Mouse (Mus musculus) thymus, adult 2 months (tissue): ENCODE data around the gene AC140267.1. TPM values are rescaled to one million over a fixed set of nuclear protein-coding genes. Genes with fewer than 3 reads are reported as not detected.

Source experiments
- DNase-seq: peaks from one replicate; pipeline ENCODE4 v3.0.0; 2021
- H3K27ac ChIP-seq: fragments of 200-500 bp; 2 replicates; pipeline ENCODE4 v1.5.1; 2012; ENCODE audit warnings: low read length, control low read depth; ENCODE audit not compliant: control insufficient read depth, insufficient read depth
- H3K27me3 ChIP-seq: fragments of 200-500 bp; 2 replicates; pipeline ENCODE4 v1.6.1; 2012; ENCODE audit warnings: mild to moderate bottlenecking, low read length, moderate library complexity, mixed read lengths; ENCODE audit not compliant: control insufficient read depth, insufficient read depth
- H3K36me3 ChIP-seq: fragments of 200-500 bp; 2 replicates; pipeline ENCODE4 v1.6.1; 2012; ENCODE audit warnings: mild to moderate bottlenecking, low read length, moderate library complexity; ENCODE audit not compliant: control insufficient read depth, insufficient read depth
- H3K4me1 ChIP-seq: fragments of 200-500 bp; replicated peaks from 2 replicates; pipeline ENCODE4 v1.6.1; 2012; ENCODE audit warnings: low read length; ENCODE audit not compliant: control insufficient read depth, insufficient read depth
- H3K4me3 ChIP-seq: fragments of 200-500 bp; 2 replicates; pipeline ENCODE4 v1.5.1; 2012; ENCODE audit warnings: mild to moderate bottlenecking, low read length, control low read depth, moderate library complexity; ENCODE audit not compliant: control insufficient read depth, insufficient read depth
- CTCF ChIP-seq: fragments of 200-500 bp; IDR thresholded peaks from 2 replicates; pipeline ENCODE4 v1.5.1; 2012; ENCODE audit warnings: mild to moderate bottlenecking, control low read depth, low read length, moderate library complexity, borderline replicate concordance; ENCODE audit not compliant: control insufficient read depth, poor library complexity, insufficient read depth; ENCODE audit errors: extremely low read depth
- POLR2A ChIP-seq: fragments of 200-500 bp; IDR thresholded peaks from 2 replicates; pipeline ENCODE4 v1.6.1; 2012; ENCODE audit warnings: mild to moderate bottlenecking, low read length, control low read depth, moderate library complexity; ENCODE audit not compliant: control insufficient read depth, poor library complexity, insufficient read depth; ENCODE audit errors: extremely low read depth
- WGBS: fragments of 180-500 bp; shearing (Covaris S2); methylation state at CpG from one replicate; pipeline ENCODE4 v1.1.7; 2018; 5-methylcytosine and 5-hydroxymethylcytosine counted together
- polyA plus RNA-seq: library from polyadenylated mRNA; depleted of rRNA; stranded (reverse); fragments of >200 nt; gene quantifications from 2 replicates; pipeline ENCODE4 v1.2.3, GENCODE M21; 2012; rRNA removed

AC140267.1 gene
- polyA plus RNA-seq, 1 experiment, result not detected

DNA sequence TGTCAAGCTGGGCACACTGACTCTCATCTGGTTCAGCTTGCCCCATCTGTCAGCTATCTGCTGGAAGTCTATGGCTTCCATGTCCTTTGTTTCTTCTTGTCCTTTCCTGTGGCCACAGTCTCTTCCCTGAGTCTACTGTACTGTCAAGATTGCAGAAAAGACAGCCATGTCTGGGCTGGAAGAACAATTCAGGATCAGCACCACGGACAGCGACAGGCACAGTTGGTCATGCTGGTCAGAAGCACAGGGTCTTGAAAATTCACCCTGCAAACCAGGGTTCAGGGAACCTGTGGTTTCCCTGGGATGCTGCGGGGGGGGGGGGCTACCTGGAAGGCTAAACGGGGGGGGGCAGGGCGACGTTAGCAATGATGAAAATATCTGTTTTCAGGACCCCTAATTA, 42.0 kb downstream of the AC140267.1 start:
- Histone ChIP-seq H3K27ac (no peak overlapping the region), H3K27me3 (no peaks in the 10 kb centered on the region), H3K36me3 (no peaks in the 10 kb centered on the region), H3K4me3 (no peak overlapping the region), H3K4me1 (no peaks in the 10 kb centered on the region; the same call in 1 of the 2 replicates)
- TF ChIP-seq POLR2A, result no peak
- no peak for TF ChIP-seq CTCF
- DNase-seq, result peak; percentile 50
- WGBS, result 6% methylated on average over 6 of the region's 6 CpGs

DNA sequence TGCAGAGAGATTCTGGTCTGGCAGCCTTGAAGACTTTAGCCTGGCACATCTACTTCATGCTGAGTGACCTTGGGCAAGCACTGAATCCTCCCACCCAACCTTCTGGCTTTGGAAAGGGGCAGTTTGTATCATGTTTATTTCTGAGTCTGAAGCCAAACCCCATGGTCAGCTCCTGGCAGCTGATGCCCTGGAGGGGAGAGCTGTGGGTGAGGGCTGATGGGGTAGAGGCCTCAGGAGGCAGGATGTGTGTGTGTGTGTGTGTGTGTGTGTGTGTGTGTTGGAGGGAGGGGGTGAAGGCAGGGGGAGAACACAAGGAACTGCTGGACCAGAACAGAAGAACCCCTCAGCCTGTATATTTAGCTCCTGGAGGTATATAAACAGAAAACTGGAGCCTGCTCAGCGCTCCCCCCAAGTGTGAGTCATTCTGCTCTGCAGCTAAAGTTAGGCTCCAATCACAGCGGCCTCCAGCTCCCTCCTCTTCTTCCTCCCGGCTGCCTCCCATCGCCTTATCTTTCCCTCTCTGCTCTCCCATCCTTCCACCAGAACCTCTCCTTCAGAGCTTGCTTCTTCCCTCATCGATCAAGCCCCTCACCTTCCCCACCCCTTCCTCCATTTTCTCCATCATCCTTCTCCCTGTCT, 42.6 kb downstream of the AC140267.1 start:
- no peak overlapping the region for H3K27ac ChIP-seq
- no peaks in the 10 kb centered on the region for H3K36me3 ChIP-seq
- no peaks in the 10 kb centered on the region; the same call in 1 of the 2 replicates for H3K4me1 ChIP-seq
- TF ChIP-seq POLR2A (no peak), CTCF (no peak)
- 71% methylated on average over 5 of the region's 5 CpGs for WGBS
- H3K27me3 ChIP-seq, result no peaks in the 10 kb centered on the region
- no peak overlapping the region for H3K4me3 ChIP-seq
- DNase-seq, result no peak

DNA sequence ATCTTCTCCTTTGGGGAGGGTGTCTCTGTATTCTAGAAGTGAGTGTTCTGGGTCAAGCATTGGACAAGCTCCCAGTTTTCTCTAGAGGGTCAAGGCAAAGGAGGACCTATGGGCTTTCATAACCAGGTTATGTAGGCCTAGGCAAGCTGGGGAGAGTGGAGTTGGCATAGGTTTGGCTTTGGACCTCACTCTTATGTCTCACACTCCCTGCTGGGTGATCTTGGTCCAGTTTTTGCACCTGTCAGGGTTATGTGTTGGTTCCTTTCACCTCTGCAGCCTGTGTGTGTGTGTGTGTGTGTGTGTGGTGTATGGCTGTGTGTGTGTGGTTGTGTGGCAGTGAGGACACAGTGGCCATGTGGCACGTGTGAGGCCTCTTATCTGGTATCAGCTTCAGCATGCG, 43.4 kb downstream of the AC140267.1 start:
- no peaks in the 10 kb centered on the region for H3K27me3 ChIP-seq

DNA sequence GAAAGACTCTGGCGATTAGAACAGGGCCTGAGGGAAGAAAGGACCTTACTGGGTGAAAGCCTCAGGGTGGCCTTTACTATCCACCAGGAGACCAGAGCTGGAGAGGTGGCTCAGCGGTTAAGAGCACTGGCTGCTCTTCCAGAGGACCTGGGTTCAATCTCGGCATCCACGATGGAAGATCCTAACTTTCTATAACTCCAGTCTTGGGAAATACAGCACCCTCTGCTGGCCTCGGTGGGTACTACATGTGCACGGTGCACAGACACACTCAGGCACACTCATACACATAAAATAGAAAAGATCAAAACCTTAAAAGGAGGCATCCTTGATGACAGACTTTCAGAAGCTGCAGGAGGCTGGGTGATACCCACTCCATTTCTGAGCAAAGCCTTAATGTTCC, 45.0 kb downstream of the AC140267.1 start:
- Histone ChIP-seq H3K27me3 (peaks cover 6% of the 10 kb centered on the region), H3K36me3 (no peaks in the 10 kb centered on the region), H3K27ac (no peak overlapping the region), H3K4me1 (no peaks in the 10 kb centered on the region; the same call in 1 of the 2 replicates), H3K4me3 (no peak overlapping the region)
- TF ChIP-seq POLR2A (no peak), CTCF (peak; percentile 53; the same call in 1 of the 2 replicates)
- WGBS, result 22% methylated on average over 6 of the region's 6 CpGs
- peak; percentile 55 for DNase-seq

More for the DNA sequence above, 43.4 kb downstream of the AC140267.1 start:
- Histone ChIP-seq H3K4me1 (no peaks in the 10 kb centered on the region; the same call in 1 of the 2 replicates), H3K36me3 (no peaks in the 10 kb centered on the region), H3K27ac (no peak overlapping the region), H3K4me3 (no peak overlapping the region)
- TF ChIP-seq POLR2A, result no peak
- no peak for TF ChIP-seq CTCF
- WGBS, result 85% methylated on average over 2 of the region's 2 CpGs
- DNase-seq, result no peak

Other genes with a start within 250 kb of the AC140267.1 start
- 10.9 and 11.6 TPM in 2 replicates for gene Pdgfb, start 220.9 kb upstream of the AC140267.1 start, polyA plus RNA-seq
- 91.8 and 121 TPM in 2 replicates for gene Syngr1, start 144.5 kb upstream of the AC140267.1 start, polyA plus RNA-seq
- gene Rpl3, start 144.0 kb upstream of the AC140267.1 start, polyA plus RNA-seq, result 627 and 715 TPM in 2 replicates
- 53.8 and 61.0 TPM in 2 replicates for gene Tab1, start 102.7 kb upstream of the AC140267.1 start, polyA plus RNA-seq
- 16.2 and 20.3 TPM in 2 replicates for gene Mgat3, start 62.1 kb upstream of the AC140267.1 start, polyA plus RNA-seq
- gene Mief1, start 1.8 kb upstream of the AC140267.1 start, polyA plus RNA-seq, result 32.7 and 36.3 TPM in 2 replicates
- 169 and 179 TPM in 2 replicates for gene Atf4, start 19.3 kb downstream of the AC140267.1 start, polyA plus RNA-seq
- 22.5 and 25.0 TPM in 2 replicates for gene Rps19bp1, start 28.5 kb downstream of the AC140267.1 start, polyA plus RNA-seq
- 0.30 and 0.42 TPM in 2 replicates for gene Cacna1i, start 51.4 kb downstream of the AC140267.1 start, polyA plus RNA-seq